Mouse (Mus musculus): ENCODE measurements around the gene Zfp709. TPM values are rescaled to one million over a fixed set of nuclear protein-coding genes. Genes with fewer than 3 reads are reported as not detected.
A peak's percentile ranks its signal among the peaks of the same experiment; 100 is the strongest.
"Not testable (repeated sequence)": the region's sequence is repeated elsewhere in the genome, so short reads cannot be mapped to it uniquely, and the experiment has no call there.

The Zfp709 gene
- polyA plus RNA-seq, 1 experiment: 2.5 TPM

GRCm38 (mm10) chr8:71856630-71857328 is 25.0 kb upstream of the Zfp709 start:
- not testable (repeated sequence) for H3K4me3 ChIP-seq (ENCODE audit: low read depth, low read length); H3K27me3 ChIP-seq (ENCODE audit: control insufficient read depth, insufficient read depth, low read length, poor library complexity, severe bottlenecking); H3K9ac ChIP-seq (ENCODE audit: low read depth, poor library complexity, severe bottlenecking); H3K27ac ChIP-seq (ENCODE audit: insufficient read depth, low read length); H3K4me1 ChIP-seq (ENCODE audit: control insufficient read depth, insufficient read depth, low read length); H3K36me3 ChIP-seq (ENCODE audit: control insufficient read depth, insufficient read depth, low read length, poor library complexity, severe bottlenecking); H3K9me3 ChIP-seq (replicated peaks; ENCODE audit: control insufficient read depth, insufficient read depth, low read length, poor library complexity, severe bottlenecking)

GRCm38 (mm10) chr8:71857364-71857763 is 24.5 kb upstream of the Zfp709 start:
- H3K27me3 ChIP-seq (ENCODE audit: control insufficient read depth, insufficient read depth, low read length, poor library complexity, severe bottlenecking); H3K36me3 ChIP-seq (ENCODE audit: control insufficient read depth, insufficient read depth, low read length, poor library complexity, severe bottlenecking); H3K9ac ChIP-seq (ENCODE audit: low read depth, poor library complexity, severe bottlenecking); H3K4me1 ChIP-seq (ENCODE audit: control insufficient read depth, insufficient read depth, low read length); H3K9me3 ChIP-seq (replicated peaks; ENCODE audit: control insufficient read depth, insufficient read depth, low read length, poor library complexity, severe bottlenecking); H3K27ac ChIP-seq (ENCODE audit: insufficient read depth, low read length); H3K4me3 ChIP-seq (ENCODE audit: low read depth, low read length): not testable (repeated sequence)

- H3K36me3 ChIP-seq (ENCODE audit: control insufficient read depth, insufficient read depth, low read length, poor library complexity, severe bottlenecking); H3K27ac ChIP-seq (ENCODE audit: insufficient read depth, low read length); H3K9ac ChIP-seq (ENCODE audit: low read depth, poor library complexity, severe bottlenecking); H3K27me3 ChIP-seq (ENCODE audit: control insufficient read depth, insufficient read depth, low read length, poor library complexity, severe bottlenecking); H3K4me1 ChIP-seq (ENCODE audit: control insufficient read depth, insufficient read depth, low read length); H3K4me3 ChIP-seq (ENCODE audit: low read depth, low read length); H3K9me3 ChIP-seq (replicated peaks; ENCODE audit: control insufficient read depth, insufficient read depth, low read length, poor library complexity, severe bottlenecking): not testable (repeated sequence)
These were observed 20.3 kb upstream of the Zfp709 start for GRCm38 (mm10) chr8:71861551-71861950.

- not testable (repeated sequence) for H3K9me3 ChIP-seq (replicated peaks; ENCODE audit: control insufficient read depth, insufficient read depth, low read length, poor library complexity, severe bottlenecking); H3K27me3 ChIP-seq (ENCODE audit: control insufficient read depth, insufficient read depth, low read length, poor library complexity, severe bottlenecking); H3K27ac ChIP-seq (ENCODE audit: insufficient read depth, low read length); H3K4me3 ChIP-seq (ENCODE audit: low read depth, low read length); H3K36me3 ChIP-seq (ENCODE audit: control insufficient read depth, insufficient read depth, low read length, poor library complexity, severe bottlenecking); H3K9ac ChIP-seq (ENCODE audit: low read depth, poor library complexity, severe bottlenecking); H3K4me1 ChIP-seq (ENCODE audit: control insufficient read depth, insufficient read depth, low read length)
These were observed 19.8 kb upstream of the Zfp709 start for GRCm38 (mm10) chr8:71862038-71862437.

GRCm38 (mm10) chr8:71900666-71901065 is 18.8 kb downstream of the Zfp709 start:
- not testable (repeated sequence) for H3K27me3 ChIP-seq (ENCODE audit: control insufficient read depth, insufficient read depth, low read length, poor library complexity, severe bottlenecking); H3K4me1 ChIP-seq (ENCODE audit: control insufficient read depth, insufficient read depth, low read length); H3K9ac ChIP-seq (ENCODE audit: low read depth, poor library complexity, severe bottlenecking); H3K36me3 ChIP-seq (ENCODE audit: control insufficient read depth, insufficient read depth, low read length, poor library complexity, severe bottlenecking)
- H3K9me3 ChIP-seq (replicated peaks; ENCODE audit: control insufficient read depth, insufficient read depth, low read length, poor library complexity, severe bottlenecking): peaks cover 15% of the 10 kb centered on the region
- H3K27ac ChIP-seq (ENCODE audit: insufficient read depth, low read length): peak overlapping the region; percentile 98
- peak; percentile 24 for TF ChIP-seq POLR2A (IDR thresholded peaks at IDR 0.05; ENCODE audit: insufficient read depth, low read length)
- peak overlapping the region; percentile 62 for H3K4me3 ChIP-seq (ENCODE audit: low read depth, low read length)

GRCm38 (mm10) chr8:71903084-71903483 is 21.3 kb downstream of the Zfp709 start:
- H3K27me3 ChIP-seq (ENCODE audit: control insufficient read depth, insufficient read depth, low read length, poor library complexity, severe bottlenecking); H3K36me3 ChIP-seq (ENCODE audit: control insufficient read depth, insufficient read depth, low read length, poor library complexity, severe bottlenecking); H3K27ac ChIP-seq (ENCODE audit: insufficient read depth, low read length); H3K4me1 ChIP-seq (ENCODE audit: control insufficient read depth, insufficient read depth, low read length); H3K9ac ChIP-seq (ENCODE audit: low read depth, poor library complexity, severe bottlenecking); H3K4me3 ChIP-seq (ENCODE audit: low read depth, low read length): not testable (repeated sequence)
- H3K9me3 ChIP-seq (replicated peaks; ENCODE audit: control insufficient read depth, insufficient read depth, low read length, poor library complexity, severe bottlenecking): peaks cover 12% of the 10 kb centered on the region

- Histone ChIP-seq H3K27ac (ENCODE audit: insufficient read depth, low read length) (no peak overlapping the region), H3K36me3 (ENCODE audit: control insufficient read depth, insufficient read depth, low read length, poor library complexity, severe bottlenecking) (no peaks in the 10 kb centered on the region), H3K9ac (ENCODE audit: low read depth, poor library complexity, severe bottlenecking) (no peak overlapping the region), H3K4me3 (ENCODE audit: low read depth, low read length) (no peak overlapping the region), H3K4me1 (ENCODE audit: control insufficient read depth, insufficient read depth, low read length) (no peaks in the 10 kb centered on the region), H3K9me3 (replicated peaks; ENCODE audit: control insufficient read depth, insufficient read depth, low read length, poor library complexity, severe bottlenecking) (peaks cover 8% of the 10 kb centered on the region), H3K27me3 (ENCODE audit: control insufficient read depth, insufficient read depth, low read length, poor library complexity, severe bottlenecking) (no peaks in the 10 kb centered on the region)
- TF ChIP-seq POLR2A (IDR thresholded peaks at IDR 0.05; ENCODE audit: insufficient read depth, low read length) (no peak), CTCF (IDR thresholded peaks at IDR 0.05; ENCODE audit: low read depth, low read length) (no peak), EP300 (IDR thresholded peaks at IDR 0.05; ENCODE audit: insufficient read depth, low read depth, low read length) (no peak)
These were observed 25.0 kb downstream of the Zfp709 start for GRCm38 (mm10) chr8:71906809-71907208.
